In genomic region chr2:105950131-105950530, GRCm38 (mm10) we compare ENCODE assay signal across 16 mouse cellular contexts.
"Had no signal": no experiment of that assay in that cellular context is flagged by ENCODE, and none has a peak within 500 bp of the region (broad histone marks: within the 10 kb centered on the region; RNA-seq: fewer than 3 reads in every experiment).

No protein-coding gene starts in this region.

- H3K4me2 ChIP-seq: neural tube, embryonic 13.5 days; neural tube, embryonic 15.5 days; stomach, embryonic 15.5 days had no signal

- H3K36me3 ChIP-seq: neural tube, embryonic 13.5 days; stomach, embryonic 15.5 days had no signal

- H3K4me1 ChIP-seq: neural tube, embryonic 13.5 days; neural tube, embryonic 15.5 days; stomach, embryonic 15.5 days had no signal

- DNase-seq: retina, postnatal 1 day; right cerebral cortex, adult 18-20 months; right cerebral cortex, postnatal 14 days; right cerebral cortex, postnatal 25 days; right cerebral cortex, postnatal 4 days; spleen, adult 18-20 months; thymus, adult 18-20 months; thymus, adult 2 months; thymus, postnatal 14 days; thymus, postnatal 25 days; thymus, postnatal 36 days; thymus, postnatal 4 days had no signal

- H3K27me3 ChIP-seq: neural tube, embryonic 13.5 days; neural tube, embryonic 15.5 days; stomach, embryonic 15.5 days had no signal

- H3K27ac ChIP-seq: neural tube, embryonic 13.5 days; neural tube, embryonic 15.5 days; stomach, embryonic 15.5 days; stomach, postnatal 0 days had no signal

- H3K9ac ChIP-seq: neural tube, embryonic 13.5 days; neural tube, embryonic 15.5 days; stomach, embryonic 15.5 days had no signal

- H3K9me3 ChIP-seq: neural tube, embryonic 13.5 days; neural tube, embryonic 15.5 days; stomach, embryonic 15.5 days had no signal

- H3K4me3 ChIP-seq: neural tube, embryonic 13.5 days; neural tube, embryonic 15.5 days; stomach, embryonic 15.5 days had no signal
